Mouse (Mus musculus): ENCODE measurements at regions not wholly inside any gene's neighbourhood (a gene's known extent, or its start where the extent isn't known, plus 50 kb on each side); places are given as distances from the start of the nearest gene placed in this dataset.
"Not testable (repeated sequence)": the region's sequence is repeated elsewhere in the genome, so short reads cannot be mapped to it uniquely, and the experiment has no call there.

DNA sequence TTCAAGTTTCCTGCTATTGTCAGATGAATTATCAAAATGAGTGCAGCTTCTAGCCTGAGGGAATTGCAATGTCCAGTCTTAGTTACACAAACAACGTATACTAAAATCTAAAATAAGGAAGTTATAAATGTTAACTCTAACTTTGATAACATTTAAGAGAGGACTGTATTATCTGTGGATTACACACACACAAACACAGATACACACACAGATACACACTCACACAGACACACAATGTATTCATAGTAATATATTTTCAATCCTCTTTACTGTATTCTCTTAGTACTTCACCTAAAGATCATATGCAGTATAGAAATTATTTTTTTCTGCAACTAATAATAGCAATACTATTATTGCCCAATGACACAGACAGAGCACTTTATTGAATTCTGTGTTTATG lies 661.2 kb upstream of the Slc8a1 start:
- Histone ChIP-seq H3K4me3 (replicated peaks; ENCODE audit: low read length) (no peak overlapping the region), H3K9me3 (ENCODE audit: control insufficient read depth, low read length) (no peaks in the 10 kb centered on the region), H3K27ac (ENCODE audit: low read length) (no peak overlapping the region), H3K4me1 (replicated peaks; ENCODE audit: control insufficient read depth, insufficient read depth, low read length) (no peaks in the 10 kb centered on the region), H3K36me3 (ENCODE audit: control insufficient read depth, insufficient read depth) (no peaks in the 10 kb centered on the region), H3K27me3 (replicated peaks; ENCODE audit: control insufficient read depth, insufficient read depth, low read length) (no peaks in the 10 kb centered on the region), H3K4me2 (ENCODE audit: low read length) (no peak overlapping the region), H3K9ac (replicated peaks; ENCODE audit: low read depth, low read length) (no peak overlapping the region)
- WGBS = 93% methylated on average over 1 of the region's 1 CpGs
- no peak for ATAC-seq

DNA sequence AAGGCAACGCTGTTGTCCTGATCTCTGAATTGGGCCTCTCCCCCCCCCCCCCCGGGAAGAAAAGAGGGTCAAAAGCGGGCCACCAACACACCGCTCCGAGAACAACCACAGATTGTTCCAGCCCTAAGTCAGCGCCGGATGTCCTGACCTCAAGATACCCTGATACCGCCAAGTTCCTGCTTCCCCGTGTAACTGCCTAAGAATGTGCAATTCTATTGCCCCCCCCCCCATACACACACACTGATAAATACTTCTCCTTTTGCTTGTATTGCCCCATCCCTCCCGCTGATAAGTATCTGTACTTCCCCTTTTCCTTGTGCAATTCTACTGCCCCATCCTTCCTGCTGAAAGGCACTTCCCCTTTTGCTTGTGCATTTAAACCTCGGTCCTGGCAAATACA lies 641.2 kb upstream of the Slc8a1 start:
- WGBS = 90% methylated on average over 6 of the region's 11 CpGs
- not testable (repeated sequence) for H3K27me3 ChIP-seq (replicated peaks; ENCODE audit: control insufficient read depth, insufficient read depth, low read length); H3K27ac ChIP-seq (ENCODE audit: low read length); H3K9me3 ChIP-seq (ENCODE audit: control insufficient read depth, low read length); H3K4me2 ChIP-seq (ENCODE audit: low read length); H3K36me3 ChIP-seq (ENCODE audit: control insufficient read depth, insufficient read depth); H3K4me3 ChIP-seq (replicated peaks; ENCODE audit: low read length); H3K9ac ChIP-seq (replicated peaks; ENCODE audit: low read depth, low read length); ATAC-seq; H3K4me1 ChIP-seq (replicated peaks; ENCODE audit: control insufficient read depth, insufficient read depth, low read length)

DNA sequence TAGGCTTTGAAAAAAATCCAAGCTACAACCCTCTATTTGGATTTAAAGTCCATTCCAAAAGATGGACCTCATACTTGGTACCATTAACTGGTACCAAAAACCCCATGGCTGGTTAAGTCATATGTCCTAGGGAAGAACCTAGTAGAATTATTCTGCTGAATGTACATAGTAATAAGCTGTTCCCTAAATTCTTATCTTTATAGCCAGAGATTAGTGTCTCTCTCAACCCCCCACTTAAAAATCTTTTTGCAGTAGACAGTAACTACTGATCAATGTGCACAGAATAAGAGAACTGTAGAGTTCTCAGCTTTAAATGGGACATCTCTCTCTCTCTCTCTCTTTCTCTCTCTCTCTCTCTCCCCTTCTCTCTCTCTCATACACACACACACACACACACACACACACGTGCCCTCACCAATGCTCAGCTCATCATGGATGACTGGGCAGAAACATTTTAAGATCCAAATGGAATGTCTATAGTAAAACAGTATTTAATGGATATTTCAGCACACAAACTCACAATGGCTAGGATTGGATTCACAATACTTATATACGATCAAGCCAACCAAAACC lies 640.2 kb upstream of the Slc8a1 start:
- H3K36me3 ChIP-seq (ENCODE audit: control insufficient read depth, insufficient read depth) = no peaks in the 10 kb centered on the region
- H3K27me3 ChIP-seq (replicated peaks; ENCODE audit: control insufficient read depth, insufficient read depth, low read length) = no peaks in the 10 kb centered on the region
- H3K27ac ChIP-seq (ENCODE audit: low read length) = no peak overlapping the region
- 79% methylated on average over 2 of the region's 2 CpGs for WGBS
- no peak for ATAC-seq
- no peak overlapping the region for H3K4me3 ChIP-seq (replicated peaks; ENCODE audit: low read length)
- H3K9ac ChIP-seq (replicated peaks; ENCODE audit: low read depth, low read length) = no peak overlapping the region
- no peak overlapping the region for H3K4me2 ChIP-seq (ENCODE audit: low read length)
- H3K9me3 ChIP-seq (ENCODE audit: control insufficient read depth, low read length) = no peaks in the 10 kb centered on the region
- H3K4me1 ChIP-seq (replicated peaks; ENCODE audit: control insufficient read depth, insufficient read depth, low read length) = no peaks in the 10 kb centered on the region

DNA sequence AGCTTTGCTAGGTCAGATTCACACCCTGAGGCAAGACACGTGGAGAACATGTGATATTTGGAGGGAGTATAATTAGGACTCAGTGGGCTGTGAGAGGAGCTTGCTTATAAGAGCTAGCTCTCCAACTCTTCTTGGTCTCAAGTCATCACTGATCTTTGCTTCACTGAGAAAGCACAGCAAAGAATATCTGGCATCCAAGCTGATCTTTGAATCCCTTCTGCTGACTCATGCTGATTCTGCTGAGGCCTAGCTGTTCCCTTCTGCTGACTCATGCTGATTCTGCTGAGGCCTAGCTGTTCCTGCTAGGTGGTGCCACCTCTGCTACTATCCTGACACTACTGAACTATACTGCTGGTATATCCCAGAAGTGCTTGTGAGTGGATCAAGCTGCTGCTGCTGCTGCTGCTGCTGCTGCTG lies 639.0 kb upstream of the Slc8a1 start:
- Histone ChIP-seq H3K4me1 (replicated peaks; ENCODE audit: control insufficient read depth, insufficient read depth, low read length) (no peaks in the 10 kb centered on the region), H3K9me3 (ENCODE audit: control insufficient read depth, low read length) (no peaks in the 10 kb centered on the region), H3K4me3 (replicated peaks; ENCODE audit: low read length) (no peak overlapping the region), H3K27ac (ENCODE audit: low read length) (no peak overlapping the region), H3K27me3 (replicated peaks; ENCODE audit: control insufficient read depth, insufficient read depth, low read length) (no peaks in the 10 kb centered on the region), H3K36me3 (ENCODE audit: control insufficient read depth, insufficient read depth) (no peaks in the 10 kb centered on the region), H3K4me2 (ENCODE audit: low read length) (no peak overlapping the region), H3K9ac (replicated peaks; ENCODE audit: low read depth, low read length) (no peak overlapping the region)
- 69% methylated on average over 1 of the region's 1 CpGs for WGBS
- ATAC-seq = no peak

DNA sequence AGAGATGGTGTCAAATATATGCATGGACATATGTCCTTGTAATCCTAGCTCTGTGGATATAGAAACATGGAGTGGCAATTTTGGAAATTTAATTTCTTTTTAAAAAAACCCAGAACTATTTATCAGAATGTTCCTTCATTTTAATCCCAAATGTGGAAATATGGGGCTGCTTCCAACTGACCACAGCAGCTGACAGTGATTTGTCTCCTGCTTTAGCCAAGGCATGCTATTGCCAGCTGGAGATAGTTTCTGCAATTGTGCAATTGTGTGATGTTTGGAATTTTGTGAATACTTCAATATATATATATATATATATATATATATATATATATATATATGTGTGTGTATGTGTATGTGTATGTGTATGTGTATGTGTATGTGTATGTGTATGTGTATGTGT lies 629.7 kb upstream of the Slc8a1 start:
- Histone ChIP-seq H3K4me1 (replicated peaks; ENCODE audit: control insufficient read depth, insufficient read depth, low read length) (no peaks in the 10 kb centered on the region), H3K4me3 (replicated peaks; ENCODE audit: low read length) (no peak overlapping the region), H3K36me3 (ENCODE audit: control insufficient read depth, insufficient read depth) (no peaks in the 10 kb centered on the region), H3K27me3 (replicated peaks; ENCODE audit: control insufficient read depth, insufficient read depth, low read length) (no peaks in the 10 kb centered on the region), H3K9me3 (ENCODE audit: control insufficient read depth, low read length) (no peaks in the 10 kb centered on the region), H3K4me2 (ENCODE audit: low read length) (no peak overlapping the region), H3K27ac (ENCODE audit: low read length) (no peak overlapping the region), H3K9ac (replicated peaks; ENCODE audit: low read depth, low read length) (no peak overlapping the region)
- ATAC-seq = no peak

DNA sequence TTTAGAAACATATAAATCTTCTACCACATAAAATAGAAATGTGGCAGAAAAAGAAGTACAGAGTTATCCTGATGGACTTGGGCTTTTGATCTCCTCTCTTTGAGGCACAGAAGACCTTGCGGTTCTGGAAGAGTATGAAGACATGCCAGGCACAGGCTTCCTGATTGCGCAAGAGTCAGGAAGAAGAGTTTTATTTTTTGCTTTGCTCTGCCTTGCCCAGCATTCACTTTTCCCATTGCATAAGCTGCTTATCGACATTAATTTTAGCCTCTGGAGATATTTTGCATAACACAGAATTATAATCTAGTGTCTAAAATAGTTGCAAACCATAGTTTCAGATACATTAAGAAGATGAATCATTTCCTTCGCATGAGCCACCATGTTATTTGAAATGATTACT lies 627.8 kb upstream of the Slc8a1 start:
- H3K4me2 ChIP-seq (ENCODE audit: low read length) = no peak overlapping the region
- no peaks in the 10 kb centered on the region for H3K27me3 ChIP-seq (replicated peaks; ENCODE audit: control insufficient read depth, insufficient read depth, low read length)
- 89% methylated on average over 4 of the region's 4 CpGs for WGBS
- no peak overlapping the region for H3K9ac ChIP-seq (replicated peaks; ENCODE audit: low read depth, low read length)
- no peaks in the 10 kb centered on the region for H3K36me3 ChIP-seq (ENCODE audit: control insufficient read depth, insufficient read depth)
- H3K4me1 ChIP-seq (replicated peaks; ENCODE audit: control insufficient read depth, insufficient read depth, low read length) = no peaks in the 10 kb centered on the region
- no peak for ATAC-seq
- no peak overlapping the region for H3K4me3 ChIP-seq (replicated peaks; ENCODE audit: low read length)
- H3K27ac ChIP-seq (ENCODE audit: low read length) = no peak overlapping the region
- H3K9me3 ChIP-seq (ENCODE audit: control insufficient read depth, low read length) = no peaks in the 10 kb centered on the region

DNA sequence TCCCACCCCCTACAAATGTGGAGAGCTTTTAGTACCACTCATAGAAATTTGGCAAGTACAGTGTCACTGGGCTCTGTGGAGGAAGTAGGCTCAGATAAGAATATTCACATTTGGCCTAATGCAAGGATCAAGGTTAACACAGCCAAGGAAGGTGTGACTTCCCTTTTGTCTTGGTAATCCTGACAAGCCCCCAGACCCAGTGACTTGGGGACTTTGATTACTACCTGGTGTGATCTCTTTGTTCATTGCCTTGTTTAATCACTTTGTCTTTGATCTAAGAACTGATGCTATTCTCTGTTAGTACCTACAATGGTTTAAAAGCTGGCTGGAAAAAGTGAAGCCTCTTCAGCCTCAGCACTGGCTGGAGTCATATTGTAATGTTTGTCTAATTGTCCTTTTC lies 610.5 kb upstream of the Slc8a1 start:
- H3K27me3 ChIP-seq (replicated peaks; ENCODE audit: control insufficient read depth, insufficient read depth, low read length) = no peaks in the 10 kb centered on the region
- H3K36me3 ChIP-seq (ENCODE audit: control insufficient read depth, insufficient read depth) = no peaks in the 10 kb centered on the region
- no peak overlapping the region for H3K4me2 ChIP-seq (ENCODE audit: low read length)
- no peak for ATAC-seq
- no peaks in the 10 kb centered on the region for H3K4me1 ChIP-seq (replicated peaks; ENCODE audit: control insufficient read depth, insufficient read depth, low read length)
- H3K9ac ChIP-seq (replicated peaks; ENCODE audit: low read depth, low read length) = no peak overlapping the region
- H3K27ac ChIP-seq (ENCODE audit: low read length) = no peak overlapping the region
- no peak overlapping the region for H3K4me3 ChIP-seq (replicated peaks; ENCODE audit: low read length)
- H3K9me3 ChIP-seq (ENCODE audit: control insufficient read depth, low read length) = no peaks in the 10 kb centered on the region

DNA sequence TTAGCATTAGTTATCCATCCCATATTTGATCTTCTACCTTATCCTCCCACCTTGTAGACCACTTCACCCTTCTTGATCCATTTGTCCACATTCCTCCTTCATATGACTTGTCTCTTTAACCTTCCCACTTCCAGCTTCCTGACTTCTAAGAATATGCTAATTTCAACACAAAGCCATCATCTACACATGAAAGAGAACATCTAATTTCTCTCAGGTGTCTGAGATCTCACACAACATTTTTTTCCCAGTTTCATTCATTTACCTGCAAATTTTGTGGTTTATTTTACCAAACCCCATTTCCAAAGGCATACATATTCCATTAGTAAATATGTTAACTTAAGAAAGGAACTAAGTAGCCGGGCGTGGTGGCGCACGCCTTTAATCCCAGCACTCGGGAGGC lies 593.3 kb upstream of the Slc8a1 start:
- Histone ChIP-seq H3K36me3 (ENCODE audit: control insufficient read depth, insufficient read depth) (no peaks in the 10 kb centered on the region), H3K4me2 (ENCODE audit: low read length) (no peak overlapping the region), H3K9me3 (ENCODE audit: control insufficient read depth, low read length) (no peaks in the 10 kb centered on the region), H3K4me3 (replicated peaks; ENCODE audit: low read length) (no peak overlapping the region), H3K27ac (ENCODE audit: low read length) (no peak overlapping the region), H3K27me3 (replicated peaks; ENCODE audit: control insufficient read depth, insufficient read depth, low read length) (no peaks in the 10 kb centered on the region), H3K4me1 (replicated peaks; ENCODE audit: control insufficient read depth, insufficient read depth, low read length) (no peaks in the 10 kb centered on the region), H3K9ac (replicated peaks; ENCODE audit: low read depth, low read length) (no peak overlapping the region)
- 94% methylated on average over 5 of the region's 5 CpGs for WGBS
- no peak for ATAC-seq

DNA sequence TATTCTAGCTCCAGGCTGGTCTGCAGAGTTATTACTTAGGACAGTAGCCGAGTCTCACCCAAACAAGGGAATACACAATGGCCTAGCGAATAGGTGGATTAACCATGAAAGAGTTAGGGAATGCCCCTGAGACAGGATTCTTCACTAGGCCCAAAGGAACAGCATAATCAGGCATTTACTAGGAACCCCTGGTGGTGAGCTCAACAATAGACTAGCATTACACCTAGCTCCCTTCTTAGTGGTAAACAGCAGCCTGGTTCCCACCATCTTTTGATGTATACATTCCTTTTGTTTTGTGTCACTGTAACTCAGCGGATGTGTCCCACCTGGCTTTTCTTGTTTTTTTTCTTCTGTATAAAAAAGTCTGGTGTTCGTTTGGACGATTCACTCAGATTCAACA lies 574.0 kb upstream of the Slc8a1 start:
- Histone ChIP-seq H3K4me1 (replicated peaks; ENCODE audit: control insufficient read depth, insufficient read depth, low read length) (no peaks in the 10 kb centered on the region), H3K27ac (ENCODE audit: low read length) (no peak overlapping the region), H3K4me2 (ENCODE audit: low read length) (no peak overlapping the region), H3K9me3 (ENCODE audit: control insufficient read depth, low read length) (no peaks in the 10 kb centered on the region), H3K4me3 (replicated peaks; ENCODE audit: low read length) (no peak overlapping the region), H3K27me3 (replicated peaks; ENCODE audit: control insufficient read depth, insufficient read depth, low read length) (no peaks in the 10 kb centered on the region), H3K36me3 (ENCODE audit: control insufficient read depth, insufficient read depth) (no peaks in the 10 kb centered on the region), H3K9ac (replicated peaks; ENCODE audit: low read depth, low read length) (no peak overlapping the region)
- no peak for ATAC-seq
- 76% methylated on average over 5 of the region's 5 CpGs for WGBS

DNA sequence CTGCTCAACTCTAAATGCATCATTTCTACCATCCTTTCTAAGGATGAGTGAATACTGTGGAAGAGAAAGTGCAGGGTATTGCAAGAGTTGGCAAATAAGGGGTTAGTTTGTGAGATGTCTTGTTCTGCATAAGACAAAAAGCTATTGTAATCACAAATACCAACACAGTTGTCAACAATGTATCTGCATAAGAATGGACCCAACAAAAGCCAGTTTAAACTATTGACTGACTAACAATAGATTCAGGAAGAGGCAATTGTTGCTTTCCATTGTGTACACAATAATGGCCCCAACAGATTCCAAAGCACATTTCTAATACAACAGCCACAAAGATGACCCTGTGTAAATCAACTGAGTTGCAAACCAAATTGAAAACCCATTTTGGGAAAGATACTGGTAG lies 568.2 kb upstream of the Slc8a1 start:
- H3K9me3 ChIP-seq (ENCODE audit: control insufficient read depth, low read length) = no peaks in the 10 kb centered on the region
- no peaks in the 10 kb centered on the region for H3K36me3 ChIP-seq (ENCODE audit: control insufficient read depth, insufficient read depth)
- no peak overlapping the region for H3K4me2 ChIP-seq (ENCODE audit: low read length)
- no peak overlapping the region for H3K27ac ChIP-seq (ENCODE audit: low read length)
- no peak for ATAC-seq
- no peak overlapping the region for H3K4me3 ChIP-seq (replicated peaks; ENCODE audit: low read length)
- H3K4me1 ChIP-seq (replicated peaks; ENCODE audit: control insufficient read depth, insufficient read depth, low read length) = no peaks in the 10 kb centered on the region
- H3K27me3 ChIP-seq (replicated peaks; ENCODE audit: control insufficient read depth, insufficient read depth, low read length) = no peaks in the 10 kb centered on the region
- no peak overlapping the region for H3K9ac ChIP-seq (replicated peaks; ENCODE audit: low read depth, low read length)
